Mouse (Mus musculus): ENCODE data around the gene Ybx2. TPM values are rescaled to one million over a fixed set of nuclear protein-coding genes. Genes with fewer than 3 reads are reported as not detected.
A peak's percentile ranks its signal among the peaks of the same experiment; 100 is the strongest.

Gene Ybx2
- polyA plus RNA-seq, 1 experiment: 55.2 TPM

- H3K9me3 ChIP-seq (replicated peaks; ENCODE audit: control insufficient read depth, insufficient read depth, low read length, poor library complexity, severe bottlenecking): no peaks in the 10 kb centered on the region
- H3K9ac ChIP-seq (ENCODE audit: low read depth, poor library complexity, severe bottlenecking): no peak overlapping the region
- no peak overlapping the region for H3K4me3 ChIP-seq (ENCODE audit: low read depth, low read length)
- H3K4me1 ChIP-seq (ENCODE audit: control insufficient read depth, insufficient read depth, low read length): no peaks in the 10 kb centered on the region
- no peak overlapping the region for H3K27ac ChIP-seq (ENCODE audit: insufficient read depth, low read length)
- TF ChIP-seq POLR2A (IDR thresholded peaks at IDR 0.05; ENCODE audit: insufficient read depth, low read length): no peak
- no peak for TF ChIP-seq CTCF (IDR thresholded peaks at IDR 0.05; ENCODE audit: low read depth, low read length)
- no peaks in the 10 kb centered on the region for H3K36me3 ChIP-seq (ENCODE audit: control insufficient read depth, insufficient read depth, low read length, poor library complexity, severe bottlenecking)
- H3K27me3 ChIP-seq (ENCODE audit: control insufficient read depth, insufficient read depth, low read length, poor library complexity, severe bottlenecking): no peaks in the 10 kb centered on the region
Observed at GRCm38 (mm10) chr11:69956218-69956617, 20.6 kb downstream of the Ybx2 start.

DNA sequence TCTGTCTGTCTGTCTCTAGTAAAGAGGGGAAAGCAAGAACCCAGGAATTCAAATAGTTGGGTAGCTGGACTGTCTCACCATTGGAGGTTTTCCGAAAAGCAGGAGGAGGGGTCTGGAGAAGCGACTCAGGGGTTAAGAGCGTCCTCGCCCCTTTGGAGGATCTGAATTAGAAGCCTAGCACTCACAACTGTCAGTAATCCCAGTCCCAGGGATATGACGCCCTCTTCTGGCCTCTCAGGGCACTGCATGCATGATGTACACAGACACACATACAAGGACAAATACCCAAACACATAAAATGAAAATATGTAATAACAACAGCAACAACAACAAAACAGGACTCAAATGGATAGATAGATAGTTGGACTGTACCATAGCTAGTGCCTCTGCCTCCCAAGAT is 25.0 kb downstream of the Ybx2 start:
- no peaks in the 10 kb centered on the region for H3K4me1 ChIP-seq (ENCODE audit: control insufficient read depth, insufficient read depth, low read length)

GRCm38 (mm10) chr11:69961841-69962240 is 26.2 kb downstream of the Ybx2 start:
- TF ChIP-seq CTCF (IDR thresholded peaks at IDR 0.05; ENCODE audit: low read depth, low read length) (no peak), EP300 (IDR thresholded peaks at IDR 0.05; ENCODE audit: insufficient read depth, low read depth, low read length) (no peak), POLR2A (IDR thresholded peaks at IDR 0.05; ENCODE audit: insufficient read depth, low read length) (no peak)
- Histone ChIP-seq H3K9me3 (replicated peaks; ENCODE audit: control insufficient read depth, insufficient read depth, low read length, poor library complexity, severe bottlenecking) (no peaks in the 10 kb centered on the region), H3K27ac (ENCODE audit: insufficient read depth, low read length) (no peak overlapping the region), H3K36me3 (ENCODE audit: control insufficient read depth, insufficient read depth, low read length, poor library complexity, severe bottlenecking) (no peaks in the 10 kb centered on the region), H3K4me1 (ENCODE audit: control insufficient read depth, insufficient read depth, low read length) (no peaks in the 10 kb centered on the region), H3K27me3 (ENCODE audit: control insufficient read depth, insufficient read depth, low read length, poor library complexity, severe bottlenecking) (no peaks in the 10 kb centered on the region), H3K4me3 (ENCODE audit: low read depth, low read length) (no peak overlapping the region), H3K9ac (ENCODE audit: low read depth, poor library complexity, severe bottlenecking) (no peak overlapping the region)

More for the DNA sequence above, 25.0 kb downstream of the Ybx2 start:
- Histone ChIP-seq H3K27me3 (ENCODE audit: control insufficient read depth, insufficient read depth, low read length, poor library complexity, severe bottlenecking) (no peaks in the 10 kb centered on the region), H3K9ac (ENCODE audit: low read depth, poor library complexity, severe bottlenecking) (no peak overlapping the region), H3K9me3 (replicated peaks; ENCODE audit: control insufficient read depth, insufficient read depth, low read length, poor library complexity, severe bottlenecking) (no peaks in the 10 kb centered on the region), H3K36me3 (ENCODE audit: control insufficient read depth, insufficient read depth, low read length, poor library complexity, severe bottlenecking) (no peaks in the 10 kb centered on the region), H3K27ac (ENCODE audit: insufficient read depth, low read length) (no peak overlapping the region), H3K4me3 (ENCODE audit: low read depth, low read length) (no peak overlapping the region)
- TF ChIP-seq POLR2A (IDR thresholded peaks at IDR 0.05; ENCODE audit: insufficient read depth, low read length): no peak
- peak; percentile 73 for TF ChIP-seq CTCF (IDR thresholded peaks at IDR 0.05; ENCODE audit: low read depth, low read length)

DNA sequence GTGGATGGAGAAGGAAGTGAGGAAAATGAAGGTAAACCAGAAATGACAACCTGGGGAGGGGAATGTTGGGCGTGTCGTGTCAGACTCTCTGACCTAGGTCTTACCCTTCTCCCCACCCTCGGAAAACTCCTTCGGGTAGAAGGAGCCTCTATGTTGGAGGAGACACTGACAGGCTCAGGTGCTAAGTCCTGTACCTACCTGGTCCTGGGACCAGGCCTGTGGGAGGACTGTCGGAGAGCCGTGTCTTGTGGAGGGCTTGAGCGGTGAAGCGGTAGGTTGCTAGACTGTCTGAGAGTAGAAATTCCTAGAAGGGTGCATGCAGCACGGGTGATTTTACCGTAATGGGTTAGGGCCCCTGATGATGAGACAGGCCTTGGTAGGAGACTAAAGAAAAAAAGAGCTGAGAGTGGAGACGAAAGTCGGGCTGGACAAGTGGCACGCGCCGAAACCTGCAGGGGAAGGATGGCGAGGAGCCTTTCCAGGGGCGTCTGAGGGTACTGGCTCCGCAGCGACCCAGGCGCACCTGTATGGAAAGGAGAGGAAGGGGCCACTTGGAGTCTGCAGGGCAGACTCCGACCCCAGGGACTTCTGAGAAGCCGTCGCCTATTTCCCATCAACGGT is 29.2 kb downstream of the Ybx2 start, which contains the start of gene Cldn7:
Gene Cldn7 (plus strand): TSS at position 130 of the 621 bp plus-strand sequence.
- H3K27ac ChIP-seq (ENCODE audit: insufficient read depth, low read length): peak within 1 kb of the TSS; percentile 23; the same call in 1 of the 2 replicates
- peaks cover 17% of the 10 kb centered on the region for H3K36me3 ChIP-seq (ENCODE audit: control insufficient read depth, insufficient read depth, low read length, poor library complexity, severe bottlenecking)
- H3K27me3 ChIP-seq (ENCODE audit: control insufficient read depth, insufficient read depth, low read length, poor library complexity, severe bottlenecking): no peaks in the 10 kb centered on the region
- no peaks in the 10 kb centered on the region for H3K9me3 ChIP-seq (replicated peaks; ENCODE audit: control insufficient read depth, insufficient read depth, low read length, poor library complexity, severe bottlenecking)
- H3K9ac ChIP-seq (ENCODE audit: low read depth, poor library complexity, severe bottlenecking): peak within 1 kb of the TSS; percentile 49
- no peaks in the 10 kb centered on the region for H3K4me1 ChIP-seq (ENCODE audit: control insufficient read depth, insufficient read depth, low read length)
- H3K4me3 ChIP-seq (ENCODE audit: low read depth, low read length): peak within 1 kb of the TSS; percentile 68
- TF ChIP-seq CTCF (IDR thresholded peaks at IDR 0.05; ENCODE audit: low read depth, low read length) (no peak), EP300 (IDR thresholded peaks at IDR 0.05; ENCODE audit: insufficient read depth, low read depth, low read length) (no peak), POLR2A (IDR thresholded peaks at IDR 0.05; ENCODE audit: insufficient read depth, low read length) (no peak)

DNA sequence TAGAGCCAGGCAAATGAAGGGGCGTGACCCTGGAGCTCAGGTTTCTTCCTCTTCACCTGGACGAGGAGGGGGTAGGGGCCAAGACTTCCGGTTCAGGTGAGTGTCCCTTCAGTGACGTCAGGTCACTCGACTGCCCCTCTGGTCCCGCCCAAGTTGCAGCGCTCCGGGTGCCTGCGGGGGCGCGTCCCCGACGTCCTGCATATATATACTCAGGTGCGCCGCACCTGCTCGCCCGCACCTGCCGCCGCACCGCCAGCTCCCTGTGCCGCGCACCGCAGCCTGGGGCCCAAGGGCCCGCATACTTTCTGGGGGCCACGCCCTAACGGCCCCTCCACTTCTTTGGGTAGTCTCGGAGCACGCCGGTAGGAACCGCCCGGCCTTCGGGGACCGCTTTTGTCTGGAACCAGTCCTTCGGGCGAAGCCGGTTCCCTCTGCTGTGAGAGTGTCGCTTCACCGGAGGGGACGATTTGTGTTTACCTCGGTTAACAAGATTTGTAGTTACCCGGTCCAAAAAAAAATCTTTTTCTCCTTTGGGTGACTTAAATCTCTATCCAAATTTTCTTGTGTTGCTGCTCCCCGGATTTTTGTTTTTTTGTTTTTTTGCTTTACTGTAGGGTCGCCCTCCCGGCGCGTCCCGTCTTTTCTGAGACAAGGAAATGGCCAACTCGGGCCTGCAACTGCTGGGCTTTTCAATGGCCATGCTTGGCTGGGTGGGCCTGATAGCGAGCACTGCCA is 29.8 kb downstream of the Ybx2 start:
- TF ChIP-seq EP300 (IDR thresholded peaks at IDR 0.05; ENCODE audit: insufficient read depth, low read depth, low read length) (peak; percentile 79), POLR2A (IDR thresholded peaks at IDR 0.05; ENCODE audit: insufficient read depth, low read length) (no peak)
- H3K27ac ChIP-seq (ENCODE audit: insufficient read depth, low read length): no peak overlapping the region
- no peaks in the 10 kb centered on the region for H3K9me3 ChIP-seq (replicated peaks; ENCODE audit: control insufficient read depth, insufficient read depth, low read length, poor library complexity, severe bottlenecking)
- H3K4me1 ChIP-seq (ENCODE audit: control insufficient read depth, insufficient read depth, low read length): no peaks in the 10 kb centered on the region
- H3K36me3 ChIP-seq (ENCODE audit: control insufficient read depth, insufficient read depth, low read length, poor library complexity, severe bottlenecking): peaks cover 24% of the 10 kb centered on the region
- no peaks in the 10 kb centered on the region for H3K27me3 ChIP-seq (ENCODE audit: control insufficient read depth, insufficient read depth, low read length, poor library complexity, severe bottlenecking)
- H3K9ac ChIP-seq (ENCODE audit: low read depth, poor library complexity, severe bottlenecking): peak overlapping the region; percentile 49
- peak overlapping the region; percentile 68 for H3K4me3 ChIP-seq (ENCODE audit: low read depth, low read length)

Measured in ES-Bruce4 (cell line).